Mouse (Mus musculus) macrophage (primary cell): Measurements from ENCODE around the gene Gm3187. TPM values are rescaled to one million over a fixed set of nuclear protein-coding genes. Genes with fewer than 3 reads are reported as not detected.
"Not testable (repeated sequence)": the region's sequence is repeated elsewhere in the genome, so short reads cannot be mapped to it uniquely, and the experiment has no call there.

Experiments
- H3K27ac ChIP-seq: fragments of 350-480 bp; formaldehyde crosslinking; 2 replicates; pipeline ENCODE4 v1.9.0; 2021
- H3K36me3 ChIP-seq: fragments of 350-480 bp; formaldehyde crosslinking; 2 replicates; pipeline ENCODE4 v1.9.0; 2021; ENCODE audit errors: inconsistent target
- H3K4me3 ChIP-seq: fragments of 350-480 bp; formaldehyde crosslinking; 2 replicates; pipeline ENCODE4 v1.9.0; 2021; ENCODE audit errors: inconsistent target
- H3K79me2 ChIP-seq: fragments of 350-480 bp; formaldehyde crosslinking; 2 replicates; pipeline ENCODE4 v1.9.0; 2021; ENCODE audit errors: inconsistent target
- WGBS: methylation state at CpG from one replicate; pipeline ENCODE4 v1.1.7; 2026; ENCODE audit warnings: inconsistent platforms; ENCODE audit not compliant: missing documents; 5-methylcytosine and 5-hydroxymethylcytosine counted together
- polyA plus RNA-seq: library from polyadenylated mRNA; stranded (reverse); fragments of 250-400 nt; gene quantifications from 3 replicates; pipeline ENCODE4 v1.2.4, GENCODE M21; 2018; ENCODE audit warnings: inconsistent platforms
- total RNA-seq, 78 experiments: library from RNA; depleted of rRNA; stranded (reverse); fragments of 250-400 nt; gene quantifications; 1 replicate in 9 of 78; 2 replicates in 24 of 78; 3 replicates in 43 of 78; 4 replicates in 2 of 78; pipeline ENCODE4 v1.2.4; 2018; ENCODE audit warnings: inconsistent platforms in 56 of 78

The Gm3187 gene
- total RNA-seq (2018; cell fraction: chromatin; rRNA removed): not detected
- total RNA-seq (2018; cell fraction: cytosol; rRNA removed): not detected
- not detected for total RNA-seq (2018; cell fraction: nucleus; rRNA removed)
- polyA plus RNA-seq: not detected in 3 replicates

DNA sequence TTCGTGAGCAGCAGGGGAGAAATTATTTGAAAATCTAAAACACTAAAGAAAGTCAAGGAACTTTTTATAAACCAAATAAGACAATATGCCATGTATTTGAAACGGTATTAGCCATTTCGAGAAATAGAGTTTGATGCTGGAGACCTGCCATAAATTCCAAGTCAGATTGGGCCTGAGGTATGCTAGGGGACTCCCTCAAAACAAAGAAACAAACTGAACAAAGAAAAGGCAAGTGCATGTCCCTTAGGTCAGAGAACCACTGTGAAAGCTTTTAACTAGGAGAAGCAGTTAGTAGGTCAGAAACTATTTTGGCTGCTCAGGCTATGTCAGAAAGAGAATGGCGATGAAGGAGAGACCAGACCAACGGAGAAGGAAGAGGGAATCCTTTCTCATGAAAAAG lies at the start of gene Gm3187:
Gene Gm3187 (plus strand): TSS at position 301 of the 400 bp plus-strand sequence.
- H3K79me2 ChIP-seq, H3K4me3 ChIP-seq, H3K36me3 ChIP-seq, H3K27ac ChIP-seq: not testable (repeated sequence)
- no CpG with 5 or more reads among the region's 5 CpGs for WGBS

DNA sequence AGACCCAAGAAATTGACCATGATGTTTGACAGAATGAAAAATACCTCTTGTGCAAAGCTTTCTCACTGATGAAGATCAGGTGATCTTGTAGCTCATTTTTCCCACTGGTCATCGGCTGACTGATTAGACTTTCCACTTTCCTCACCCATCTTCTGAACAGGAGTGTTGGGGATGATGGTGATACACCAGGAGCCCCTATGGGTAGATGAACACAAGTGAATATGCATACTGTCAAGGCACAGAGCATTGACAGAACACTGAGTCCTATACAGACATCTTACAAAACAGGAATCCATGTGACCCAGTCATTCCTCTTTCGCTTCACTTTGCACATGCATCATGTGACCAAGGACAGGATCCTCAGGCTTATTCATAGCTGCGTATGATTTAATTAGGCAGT lies 28.6 kb upstream of the Gm3187 start, which contains the start of gene Gm3194:
Gene Gm3194 (minus strand): TSS at position 101 of the 400 bp plus-strand sequence.
- H3K4me3 ChIP-seq, H3K27ac ChIP-seq, H3K79me2 ChIP-seq, H3K36me3 ChIP-seq: not testable (repeated sequence)
- whole genome bisulfite sequencing: no CpG with 5 or more reads among the region's 3 CpGs

DNA sequence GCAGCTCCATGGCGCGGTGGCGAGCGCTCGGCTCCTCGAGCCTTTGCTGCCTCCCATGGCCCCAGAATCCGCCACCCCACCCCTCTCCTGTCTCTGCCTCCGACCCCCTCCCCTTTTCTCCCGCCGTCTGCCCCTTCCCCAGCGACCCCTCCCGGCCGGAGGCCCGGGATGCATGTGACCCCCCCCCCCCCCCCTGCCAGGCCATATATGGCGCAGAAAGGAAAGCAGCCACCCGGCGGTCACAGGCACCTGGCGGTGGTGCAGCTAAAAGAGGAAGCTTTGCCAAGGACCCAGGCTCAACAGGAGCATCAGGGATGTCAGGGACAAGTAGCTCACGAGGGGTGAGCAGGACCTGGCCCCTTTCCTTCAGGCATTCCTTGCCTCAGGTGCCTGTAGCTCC lies 23.5 kb upstream of the Gm3187 start:
- H3K27ac ChIP-seq, H3K36me3 ChIP-seq, H3K4me3 ChIP-seq, H3K79me2 ChIP-seq: not testable (repeated sequence)
- WGBS: no CpG with 5 or more reads among the region's 19 CpGs

DNA sequence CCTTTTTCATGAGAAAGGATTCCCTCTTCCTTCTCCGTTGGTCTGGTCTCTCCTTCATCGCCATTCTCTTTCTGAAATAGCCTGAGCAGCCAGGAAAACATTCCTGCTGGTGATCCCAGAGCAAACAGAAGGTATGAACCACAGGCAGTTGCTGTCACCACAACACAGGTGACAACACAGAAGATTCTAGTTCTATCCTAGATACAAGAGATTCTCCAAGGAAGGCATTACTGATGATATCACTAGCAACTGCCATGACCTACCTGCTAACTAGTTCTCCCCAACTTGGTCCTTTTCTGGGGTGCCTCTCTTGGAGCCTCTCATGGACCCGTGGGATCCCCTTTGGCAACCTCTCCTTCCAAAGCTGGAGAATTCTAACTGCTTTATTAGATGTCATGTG lies 6.3 kb upstream of the Gm3187 start, which contains the start of gene Gm8246:
Gene Gm8246 (minus strand): TSS at position 101 of the 400 bp plus-strand sequence.
- no CpG with 5 or more reads among the region's 3 CpGs for WGBS
- not testable (repeated sequence) for H3K79me2 ChIP-seq, H3K4me3 ChIP-seq

DNA sequence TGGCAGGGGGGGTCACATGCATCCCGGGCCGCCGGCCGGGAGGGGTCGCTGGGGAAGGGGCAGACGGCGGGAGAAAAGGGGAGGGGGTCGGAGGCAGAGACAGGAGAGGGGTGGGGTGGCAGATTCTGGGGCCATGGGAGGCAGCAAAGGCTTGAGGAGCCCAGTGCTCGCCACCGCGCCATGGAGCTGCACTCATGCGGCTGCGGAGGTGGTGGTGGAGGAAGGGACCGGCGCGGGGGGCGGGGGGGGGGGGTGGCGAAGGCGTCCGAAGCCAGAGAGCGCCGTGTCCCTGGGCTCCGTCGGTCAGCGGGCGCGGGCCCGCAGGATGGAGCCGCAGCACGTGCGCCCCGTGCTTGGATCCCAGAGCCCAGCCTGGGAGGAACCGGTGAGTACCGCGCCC lies 17.4 kb downstream of the Gm3187 start, which contains the start of gene Gm3488:
Gene Gm3488 (plus strand): TSS at position 301 of the 400 bp plus-strand sequence.
- not testable (repeated sequence) for H3K27ac ChIP-seq, H3K36me3 ChIP-seq, H3K79me2 ChIP-seq, H3K4me3 ChIP-seq
- WGBS: no CpG with 5 or more reads among the region's 35 CpGs

More for the DNA sequence above, 6.3 kb upstream of the Gm3187 start, which contains the start of gene Gm8246:
- H3K36me3 ChIP-seq, H3K27ac ChIP-seq: not testable (repeated sequence)

DNA sequence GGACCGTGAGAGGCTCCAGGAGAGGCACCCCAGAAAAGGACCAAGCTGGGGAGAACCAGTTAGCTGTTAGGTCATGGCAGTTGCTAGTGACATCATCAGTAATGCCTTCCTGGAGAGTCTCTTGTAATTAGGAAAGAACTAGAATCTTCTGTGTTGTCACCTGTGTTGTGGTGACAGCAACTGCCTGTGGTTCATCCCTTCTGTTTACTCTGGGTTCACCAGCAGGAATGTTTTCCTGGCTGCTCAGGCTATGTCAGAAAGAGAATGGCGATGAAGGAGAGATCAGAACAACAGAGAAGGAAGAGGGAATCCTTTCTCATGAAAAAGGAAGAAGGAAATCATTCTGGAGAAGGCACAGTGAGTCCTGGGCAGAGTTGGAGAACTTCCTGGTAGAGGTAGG lies 54.2 kb downstream of the Gm3187 start, which contains the start of gene Gm3532:
Gene Gm3532 (plus strand): TSS at position 301 of the 400 bp plus-strand sequence.
- not testable (repeated sequence) for H3K27ac ChIP-seq, H3K4me3 ChIP-seq, H3K79me2 ChIP-seq, H3K36me3 ChIP-seq
- no CpG with 5 or more reads among the region's 2 CpGs for WGBS

Other genes with a start within 250 kb of the Gm3187 start
- not detected in 3 replicates for gene Gm3526, start 223.6 kb upstream of the Gm3187 start, polyA plus RNA-seq
- gene Gm3542, start 149.3 kb upstream of the Gm3187 start, polyA plus RNA-seq: not detected in 3 replicates
- not detected in 3 replicates for gene Gm3500, start 95.2 kb upstream of the Gm3187 start, polyA plus RNA-seq
- gene Gm3194, start 28.7 kb upstream of the Gm3187 start, polyA plus RNA-seq: not detected in 3 replicates
- gene Gm8246, start 6.4 kb upstream of the Gm3187 start, polyA plus RNA-seq: not detected in 3 replicates
- not detected in 3 replicates for gene Gm3488, start 17.5 kb downstream of the Gm3187 start, polyA plus RNA-seq
- not detected in 3 replicates for gene Gm3532, start 54.3 kb downstream of the Gm3187 start, polyA plus RNA-seq
- not detected in 3 replicates for gene Gm8265, start 148.8 kb downstream of the Gm3187 start, polyA plus RNA-seq
- gene Gm9603, start 203.2 kb downstream of the Gm3187 start, polyA plus RNA-seq: not detected in 3 replicates